Mouse (Mus musculus) spleen, adult 18-20 months (tissue): ENCODE data around the gene Chrna1.
"Not testable (repeated sequence)": the region's sequence is repeated elsewhere in the genome, so short reads cannot be mapped to it uniquely, and the experiment has no call there.

Experiments
- DNase-seq, 2 experiments: peaks; one replicate each; pipeline ENCODE4 v3.0.0; 2022; ENCODE audit warnings: mixed read lengths in 2 of 2

Chrna1 gene

DNA sequence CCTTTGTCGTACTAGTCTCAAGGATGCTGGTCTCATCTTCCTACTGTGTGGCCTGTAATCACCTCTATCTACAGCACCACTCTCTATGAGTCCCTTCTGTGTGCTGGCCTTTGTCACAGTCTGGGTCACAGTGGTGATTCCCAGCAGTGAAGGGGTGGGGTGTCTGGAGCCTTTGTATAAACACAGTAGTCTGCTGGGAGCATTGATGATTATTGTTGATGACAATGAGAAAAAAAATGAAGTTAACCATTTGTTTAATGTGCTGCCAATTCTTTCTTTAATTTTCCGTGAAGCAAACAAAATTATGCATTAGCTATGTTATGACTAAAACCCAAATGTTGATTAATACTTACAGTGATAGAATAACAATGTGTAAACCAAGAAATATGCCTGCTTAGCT lies 8.8 kb upstream of the Chrna1 start:
- no peak for DNase-seq

DNA sequence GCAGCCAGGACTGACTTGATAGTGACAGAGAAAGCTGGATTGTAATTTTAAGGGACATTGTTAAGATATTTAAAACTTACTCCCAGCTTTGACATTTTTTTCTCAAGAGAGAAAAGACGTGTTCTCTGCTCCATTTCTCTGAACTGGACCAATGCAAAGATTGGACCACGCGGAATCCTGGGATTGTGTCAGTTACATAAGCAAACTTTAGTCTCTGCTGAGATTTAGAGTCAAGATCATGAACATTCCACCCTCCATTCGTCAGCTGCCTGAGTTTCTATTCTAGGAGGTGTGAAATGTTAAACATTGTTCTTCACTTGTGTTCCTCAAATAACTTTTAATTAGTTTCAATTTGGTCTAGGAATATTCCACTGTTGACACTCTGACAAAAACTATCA lies 7.0 kb upstream of the Chrna1 start:
- no peak for DNase-seq

DNA sequence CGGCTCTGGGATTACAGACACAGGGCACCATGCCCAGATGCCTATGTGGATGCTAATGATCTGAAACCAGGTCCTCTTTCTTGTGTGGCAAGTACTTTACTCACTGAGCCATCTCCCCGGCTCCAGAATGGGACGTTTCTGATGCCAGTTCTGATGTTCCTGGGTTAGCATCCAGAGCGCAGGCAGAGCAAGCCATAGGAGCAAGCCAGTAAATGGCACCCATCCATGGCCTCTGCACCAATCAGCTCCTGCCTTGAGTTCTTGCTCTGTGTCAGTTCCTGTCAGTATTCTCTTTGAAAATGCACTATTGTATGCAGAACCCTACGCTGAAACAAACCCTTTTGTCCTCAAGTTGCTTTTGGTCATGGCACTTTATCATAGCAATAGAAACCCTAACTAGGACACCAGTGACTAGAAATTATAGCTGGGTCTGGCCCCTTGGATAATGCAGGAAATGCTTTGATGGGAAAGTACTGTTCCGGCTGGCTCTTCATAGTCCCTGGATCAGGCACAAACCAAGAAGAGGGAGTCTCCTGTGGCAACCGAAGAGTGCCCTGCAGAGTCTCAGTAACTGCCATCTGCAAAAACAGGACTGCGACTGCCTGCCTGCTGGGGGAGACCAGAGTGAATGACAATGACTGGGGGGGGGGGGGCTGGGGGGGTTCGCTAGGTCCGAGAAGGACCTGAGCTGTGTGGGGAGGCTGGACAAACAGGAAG lies 6.4 kb upstream of the Chrna1 start:
- no peak for DNase-seq

DNA sequence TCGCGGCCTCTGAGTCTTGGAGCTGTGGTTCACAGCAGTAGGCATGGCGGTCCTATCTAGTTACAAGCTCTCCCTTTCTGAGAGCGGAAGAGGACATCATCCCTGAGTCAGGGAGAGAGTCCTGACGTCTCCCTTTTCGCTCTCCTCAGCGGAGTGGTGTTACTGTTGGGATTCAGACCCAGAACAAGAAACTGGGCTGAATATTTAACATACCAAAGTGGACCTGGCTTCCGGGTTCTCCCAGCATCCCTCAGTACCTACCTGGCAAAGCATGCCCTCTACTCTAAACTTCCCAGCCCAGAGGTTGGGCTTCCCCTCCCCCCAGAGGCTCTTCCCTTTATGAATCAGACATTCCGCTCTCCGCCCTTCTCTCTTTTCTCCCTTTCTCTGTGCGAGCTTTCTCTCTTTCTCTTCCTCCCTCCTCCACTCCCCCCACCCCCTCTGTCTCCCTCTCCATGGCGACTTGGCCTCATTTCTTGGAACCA lies 5.3 kb upstream of the Chrna1 start:
- no peak for DNase-seq

DNA sequence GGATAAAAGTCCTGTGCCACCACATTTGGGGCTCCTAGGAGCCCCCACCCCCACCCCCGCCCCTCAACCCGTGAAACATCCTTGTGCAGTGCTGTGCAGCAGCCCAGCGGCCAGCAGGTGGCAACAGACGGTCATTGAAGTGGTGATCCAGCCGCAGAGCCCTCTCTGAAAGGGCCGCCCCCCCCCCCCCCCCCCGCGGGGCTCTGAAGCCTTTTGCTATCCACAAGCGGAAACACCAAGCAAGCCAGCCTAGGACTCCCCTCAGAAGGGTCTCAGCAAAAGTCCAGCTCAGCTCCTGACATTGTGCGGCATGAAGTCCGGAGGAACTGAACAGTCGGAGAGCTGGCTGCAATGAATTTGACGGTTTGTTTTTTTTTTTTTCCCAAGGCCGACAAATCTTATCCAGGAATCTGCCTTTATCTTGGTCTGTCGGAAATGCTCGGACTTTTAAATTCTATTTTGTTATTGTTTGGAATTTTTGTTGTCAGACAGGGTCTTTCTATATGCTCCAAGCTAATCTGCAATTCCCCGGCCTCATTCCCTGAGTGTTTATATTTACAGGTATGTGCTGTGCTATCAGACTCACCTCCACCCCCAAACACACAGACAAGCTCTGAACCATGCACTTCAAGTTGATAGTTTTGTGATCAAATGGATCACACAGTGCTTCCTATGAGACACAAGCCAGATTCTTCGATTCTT lies 4.7 kb upstream of the Chrna1 start:
- DNase-seq, result peak in 1 of 2 experiments; percentile 49

DNA sequence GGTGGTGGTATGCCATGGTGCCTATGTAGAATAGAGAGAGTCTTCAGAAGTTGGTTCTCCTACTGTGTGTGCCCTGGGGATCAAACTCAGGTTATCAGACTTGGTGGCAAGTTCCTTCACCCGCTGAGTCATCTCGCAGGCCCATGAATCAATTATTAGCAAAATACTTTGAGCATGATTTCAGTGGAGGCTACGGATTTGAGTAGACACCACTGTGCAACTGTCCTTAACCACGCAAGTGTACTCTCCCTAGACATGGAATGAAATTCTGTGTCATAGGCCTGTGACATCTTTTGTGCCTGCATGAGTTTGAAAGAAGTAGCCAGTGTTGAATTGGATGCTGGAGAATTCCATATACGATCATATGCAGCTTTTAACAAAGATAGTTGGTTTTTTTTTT lies 582 bp upstream of the Chrna1 start:
- no peak for DNase-seq

DNA sequence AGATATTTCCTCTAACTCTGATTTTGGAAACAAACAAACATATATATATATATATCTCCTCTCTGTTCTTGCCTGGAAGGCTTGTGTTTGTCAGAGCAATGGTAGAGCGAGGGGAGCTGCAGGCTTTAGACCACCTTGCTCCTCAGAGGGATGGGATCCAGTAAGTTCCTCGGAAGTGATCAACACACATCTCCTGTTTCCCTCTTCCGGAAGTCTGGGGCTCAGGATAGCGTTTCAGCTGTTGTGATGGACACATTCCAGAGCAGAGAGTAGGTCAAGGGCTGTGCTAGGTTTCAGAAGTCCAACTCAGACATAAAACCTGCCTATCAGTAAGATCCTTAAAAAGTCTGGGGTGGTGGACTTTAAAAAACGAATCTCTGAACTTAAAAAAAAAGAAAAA lies 970 bp downstream of the Chrna1 start:
- DNase-seq, result no peak

DNA sequence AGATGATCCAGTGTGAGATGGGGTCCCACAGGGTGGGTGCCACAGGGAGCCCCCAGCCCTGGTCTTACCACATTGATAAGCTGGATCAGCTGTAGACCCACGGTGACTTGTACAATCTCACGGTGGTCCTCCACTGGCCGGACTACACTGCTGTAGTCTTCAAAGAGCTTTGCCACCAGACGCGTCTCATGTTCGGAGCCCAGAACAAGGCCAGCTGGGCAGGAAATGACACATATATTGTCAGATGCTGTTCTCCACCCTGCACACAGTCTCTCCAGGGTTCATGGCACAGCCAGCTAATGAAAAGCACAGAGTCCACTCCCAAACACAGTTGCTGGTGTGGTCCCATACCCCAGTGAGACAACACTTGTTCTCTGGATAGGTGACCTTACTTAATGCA lies 5.7 kb downstream of the Chrna1 start:
- no peak for DNase-seq

DNA sequence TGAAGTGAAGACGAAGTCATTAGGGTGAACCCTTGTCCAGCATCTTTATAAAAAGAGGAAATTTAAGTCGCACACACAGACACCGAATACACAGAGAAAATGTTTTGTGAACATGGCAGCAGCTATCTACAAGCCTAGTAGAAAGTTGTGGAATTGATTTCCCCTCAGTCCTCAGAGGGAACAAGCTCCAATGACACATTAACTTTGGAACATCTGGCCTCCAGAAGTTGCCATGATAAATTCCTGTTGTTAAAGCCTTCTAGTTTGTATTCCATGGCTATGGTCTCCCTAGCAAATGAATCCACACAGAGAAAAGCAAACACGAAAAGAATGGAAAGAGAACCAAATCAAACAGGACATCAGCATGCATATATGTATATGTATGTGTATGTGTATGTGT lies 6.6 kb downstream of the Chrna1 start:
- DNase-seq, result no peak

DNA sequence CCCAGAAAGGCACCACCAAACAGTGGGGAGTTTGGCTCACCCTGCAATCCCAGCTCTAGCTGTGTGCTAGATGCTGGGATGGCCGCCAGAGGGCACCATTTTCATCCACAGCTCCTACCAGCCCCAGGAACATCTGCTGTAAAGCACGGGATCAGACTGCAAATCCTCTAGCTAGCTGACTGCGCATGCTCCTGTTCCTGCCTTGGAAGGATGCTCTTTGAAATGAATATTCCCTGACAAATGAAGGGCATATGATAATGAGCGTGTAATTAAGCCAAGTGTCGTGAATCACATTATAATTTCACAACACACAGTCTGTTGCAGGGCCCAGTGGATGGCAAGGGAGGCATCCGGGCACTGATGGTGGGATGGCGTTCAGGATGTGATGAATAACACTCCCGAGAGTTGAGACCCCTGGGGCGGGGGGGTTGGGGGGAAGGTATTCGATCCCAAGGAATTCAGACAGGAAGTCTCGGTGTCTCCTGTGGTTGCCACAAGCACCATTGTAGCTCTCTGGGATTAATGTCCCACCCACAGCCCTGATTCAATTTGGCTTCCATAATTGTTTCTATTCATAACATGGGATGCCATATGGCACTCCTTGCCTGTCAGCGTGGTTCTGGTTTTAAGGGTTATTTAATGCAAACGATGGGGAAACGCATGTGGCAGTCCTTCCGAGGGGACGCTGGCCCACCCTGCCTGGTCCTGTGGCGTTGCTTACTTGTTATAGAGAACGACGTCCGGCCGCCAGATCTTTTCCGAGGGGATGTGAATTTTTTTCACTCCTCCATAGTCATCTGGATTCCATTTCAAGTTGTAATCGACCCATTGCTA lies 7.4 kb downstream of the Chrna1 start:
- peak in 1 of 2 experiments; percentile 47 for DNase-seq

DNA sequence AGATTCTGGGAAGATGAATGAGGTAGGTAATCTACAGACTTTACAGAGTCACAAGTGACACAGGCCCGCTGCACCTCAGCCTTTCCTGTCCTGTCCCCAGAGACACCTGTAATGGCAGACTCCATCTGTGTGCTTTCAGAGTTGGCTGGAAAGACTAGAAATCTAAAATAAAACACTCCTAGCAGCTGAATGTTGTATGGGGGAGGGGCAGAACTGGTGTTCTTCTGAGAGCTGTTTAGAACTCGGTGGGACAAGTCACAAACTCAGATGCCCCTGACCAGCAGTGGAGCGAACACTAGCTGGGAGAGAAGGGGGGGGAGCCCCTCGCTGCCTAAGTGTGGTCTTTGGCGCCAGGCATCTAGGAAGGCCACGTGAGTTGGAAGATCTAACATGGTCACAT lies 8.2 kb downstream of the Chrna1 start:
- DNase-seq, result no peak

DNA sequence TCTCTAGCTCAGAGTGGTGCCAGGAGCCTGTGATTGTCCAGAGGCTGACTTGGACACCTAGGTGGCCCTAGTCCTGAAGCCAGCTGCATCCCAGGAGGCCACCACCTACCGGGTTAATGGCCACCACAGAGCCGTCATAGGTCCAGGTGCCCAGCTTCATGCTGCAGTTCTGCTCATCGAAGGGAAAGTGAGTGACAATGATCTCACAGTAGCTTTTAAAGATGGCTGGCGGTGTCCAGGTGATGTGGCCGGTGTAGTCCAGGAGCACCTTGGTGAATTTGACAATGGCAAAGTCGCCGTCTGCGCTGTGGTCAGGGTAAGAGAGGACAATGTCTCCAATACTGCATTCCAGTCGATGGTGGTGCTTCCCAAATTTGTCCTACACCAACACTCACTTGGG lies 8.8 kb downstream of the Chrna1 start:
- no peak for DNase-seq

DNA sequence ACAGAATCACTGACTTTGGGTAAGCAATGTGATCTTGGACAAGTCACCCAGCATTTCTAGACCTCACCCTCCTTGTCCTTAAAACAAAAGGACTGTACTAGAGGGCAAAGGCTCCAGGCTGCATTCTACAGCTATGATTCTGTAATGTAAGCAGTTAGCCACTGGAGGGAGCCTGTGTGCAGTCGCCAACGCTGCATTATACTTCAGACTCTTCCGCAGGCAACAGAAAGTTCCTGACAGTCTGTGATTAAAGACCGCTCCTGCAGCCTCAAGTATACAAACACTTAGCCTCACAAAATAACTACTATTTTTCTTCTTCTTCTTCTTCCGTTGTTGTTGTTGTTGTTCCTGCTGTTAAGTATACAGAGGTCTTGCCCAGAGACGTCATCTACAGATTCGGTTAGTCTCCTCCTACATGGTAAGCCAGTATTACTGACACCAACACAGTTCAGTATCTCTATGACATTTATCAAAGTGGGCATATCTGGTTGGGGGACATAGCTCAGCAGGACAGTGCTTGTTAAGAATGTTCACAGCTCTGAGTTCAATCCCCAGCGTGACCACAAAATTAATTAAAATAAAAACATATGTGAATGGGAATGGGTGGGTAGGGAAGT lies 13.0 kb downstream of the Chrna1 start:
- DNase-seq, result peak in 1 of 2 experiments; percentile 54

DNA sequence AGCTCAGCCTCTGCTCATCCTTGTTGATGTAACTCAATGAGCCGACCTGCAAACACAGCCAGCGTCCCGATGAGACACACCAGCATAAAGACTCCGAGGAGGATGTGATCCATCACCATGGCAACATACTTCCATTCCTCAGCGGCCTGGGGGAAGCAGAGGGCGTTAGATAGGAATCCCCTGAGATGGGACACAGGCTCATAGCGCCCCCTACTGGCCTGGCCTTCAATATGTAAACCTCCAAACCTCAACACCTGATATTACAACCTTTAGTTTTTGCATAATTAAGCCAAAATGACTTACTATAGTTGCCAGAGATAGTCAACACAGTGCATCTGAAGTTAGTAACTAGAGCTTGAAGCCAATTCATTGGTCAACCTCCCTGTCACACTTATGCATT lies 14.0 kb downstream of the Chrna1 start:
- DNase-seq, result peak in 1 of 2 experiments; percentile 42

DNA sequence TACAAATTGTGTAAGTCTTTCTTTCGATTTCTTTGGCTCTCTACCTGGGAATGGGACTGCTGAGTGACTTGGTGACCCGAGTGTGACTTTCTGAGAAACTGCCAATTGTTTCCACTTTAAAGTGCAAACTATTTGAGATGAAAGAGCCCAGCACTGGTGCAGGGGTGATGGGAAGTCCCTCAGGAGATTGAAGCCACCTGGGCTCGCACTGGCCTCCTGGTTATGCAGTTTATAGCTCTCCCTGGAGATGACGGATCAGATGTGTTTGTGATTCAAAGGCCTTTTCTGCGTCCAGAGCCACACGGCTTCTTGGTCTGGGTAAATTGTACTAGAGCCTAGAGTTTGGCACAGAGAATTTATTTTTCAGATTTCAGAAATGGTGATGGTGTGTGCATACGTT lies 16.4 kb downstream of the Chrna1 start:
- no peak for DNase-seq

DNA sequence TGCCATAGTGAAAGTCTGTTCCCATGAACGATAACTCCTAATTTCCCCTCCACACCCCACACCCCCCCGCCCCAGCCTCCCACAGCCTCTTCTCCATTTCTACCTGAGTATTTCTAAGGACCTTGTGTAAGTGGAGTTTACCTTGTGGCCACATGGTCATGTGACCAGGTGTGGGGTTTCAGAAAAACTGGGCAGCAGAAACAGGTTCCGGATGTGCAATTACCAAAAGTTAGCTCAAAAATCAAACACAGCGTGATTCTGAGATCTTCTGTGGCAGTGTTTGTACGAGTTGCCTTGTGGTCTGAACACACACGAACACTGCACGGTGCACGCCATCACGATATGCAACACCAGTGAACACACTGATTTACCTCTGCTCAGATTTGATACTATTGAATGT lies 17.5 kb downstream of the Chrna1 start:
- no peak for DNase-seq

DNA sequence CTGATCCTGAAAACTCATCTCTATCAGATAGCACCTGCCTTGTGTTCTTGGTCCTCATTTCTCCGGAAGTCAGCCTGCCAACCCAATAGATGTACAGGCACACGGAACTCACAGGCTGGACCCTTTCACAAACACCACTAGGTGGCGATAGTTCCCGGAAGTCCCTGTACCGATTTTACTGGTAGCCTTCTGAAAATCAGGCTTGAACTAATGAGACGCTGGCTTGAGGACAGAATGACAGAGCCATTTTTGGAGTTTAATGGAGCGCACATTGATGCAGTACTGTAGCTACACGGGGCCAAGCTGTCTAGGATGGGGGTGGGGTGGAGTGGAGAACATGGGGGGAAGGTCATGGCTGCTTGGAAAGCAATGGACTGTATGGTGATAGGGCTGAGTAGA lies 18.5 kb downstream of the Chrna1 start:
- DNase-seq, result peak in 1 of 2 experiments; percentile 34

DNA sequence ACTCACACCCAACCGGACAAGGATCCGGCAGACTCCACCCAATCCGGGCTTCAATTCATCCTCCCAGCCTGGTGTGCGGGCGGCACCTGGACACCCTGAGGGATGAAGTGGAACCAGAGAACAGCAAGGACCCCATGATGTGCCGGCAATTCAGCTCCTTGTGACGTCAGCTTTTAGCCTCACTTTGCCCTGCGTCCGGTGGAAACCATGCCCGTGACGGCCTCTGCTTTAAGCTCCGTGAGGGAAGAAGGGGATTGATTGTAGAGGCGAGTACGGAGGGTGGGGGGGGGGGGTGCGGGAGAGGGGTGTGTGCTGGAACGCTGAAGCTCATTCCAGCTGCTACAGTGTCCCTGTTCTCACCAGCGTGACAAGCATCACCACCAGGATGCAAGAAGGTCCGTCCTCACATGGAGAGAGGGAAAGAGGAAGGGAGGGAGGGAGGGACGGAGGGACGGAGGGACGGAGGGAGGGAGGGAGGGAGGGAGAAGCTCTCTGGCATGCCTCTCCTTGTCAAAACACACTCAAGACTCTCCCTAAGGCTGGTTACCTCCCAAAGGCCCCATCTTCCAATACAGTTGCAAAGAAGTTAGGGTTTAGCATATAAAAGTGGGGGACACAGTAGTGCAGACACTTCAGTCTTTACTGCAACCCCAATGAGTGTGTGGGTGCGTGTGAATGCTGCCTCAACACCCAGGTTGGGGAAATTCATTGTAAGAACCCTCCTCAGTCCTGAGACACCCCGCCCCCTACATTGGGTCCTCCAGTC lies 19.1 kb downstream of the Chrna1 start:
- DNase-seq, result no peak

DNA sequence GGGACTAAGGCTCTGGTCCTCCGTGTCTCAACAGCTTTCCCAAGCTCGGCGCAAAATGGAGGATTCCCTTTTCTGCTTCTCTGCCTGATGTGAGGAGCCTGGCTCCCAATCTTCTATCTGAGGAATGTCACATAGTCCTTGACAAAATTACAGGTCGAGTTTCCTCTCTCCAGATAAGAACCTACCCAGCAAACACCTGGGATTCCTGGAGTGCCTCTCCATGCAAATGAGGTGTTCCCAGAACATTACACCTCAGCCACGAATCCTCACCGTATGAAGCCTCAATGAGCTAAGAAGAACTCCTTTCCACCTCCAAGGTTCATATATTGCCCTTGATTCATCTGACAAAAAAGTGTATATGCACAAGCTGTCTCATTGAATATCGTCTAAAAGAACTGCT lies 19.7 kb downstream of the Chrna1 start:
- no peak for DNase-seq

DNA sequence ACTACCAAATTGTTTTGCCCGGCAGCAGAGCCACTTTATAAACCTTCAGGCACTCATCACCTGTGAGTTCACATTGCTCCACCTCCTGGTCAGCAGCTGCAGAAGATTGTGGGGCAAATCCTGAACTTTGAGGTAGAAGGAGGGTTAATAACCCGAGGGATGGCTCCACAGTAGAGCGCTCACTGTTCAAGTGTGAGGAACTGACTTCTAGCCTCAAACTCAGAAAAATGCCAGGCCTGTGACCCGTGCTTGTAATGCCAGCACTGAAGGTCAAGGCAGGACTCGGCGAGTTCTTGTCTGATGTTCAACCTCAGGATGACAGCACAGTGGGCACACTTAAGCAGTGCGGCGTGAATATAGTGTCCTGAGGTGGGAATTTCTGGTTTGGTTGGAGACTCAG lies 22.2 kb downstream of the Chrna1 start:
- DNase-seq, result no peak

DNA sequence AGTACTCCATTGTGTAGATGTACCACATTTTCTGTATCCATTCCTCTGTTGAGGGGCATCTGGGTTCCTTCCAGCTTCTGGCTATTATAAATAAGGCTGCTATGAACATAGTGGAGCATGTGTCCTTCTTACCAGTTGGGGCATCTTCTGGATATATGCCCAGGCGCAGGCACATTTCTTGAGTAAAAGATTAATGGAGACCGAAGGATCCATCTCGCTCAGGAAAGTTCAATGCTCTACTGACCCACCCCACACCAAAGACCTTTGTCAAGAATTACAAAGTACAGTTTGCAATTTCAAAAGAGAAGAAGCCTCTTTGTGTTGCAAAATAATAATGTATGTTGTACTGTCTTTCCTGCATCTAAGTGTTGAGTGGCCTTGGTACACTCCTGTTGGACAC lies 23.1 kb downstream of the Chrna1 start:
- DNase-seq, result not testable (repeated sequence)

DNA sequence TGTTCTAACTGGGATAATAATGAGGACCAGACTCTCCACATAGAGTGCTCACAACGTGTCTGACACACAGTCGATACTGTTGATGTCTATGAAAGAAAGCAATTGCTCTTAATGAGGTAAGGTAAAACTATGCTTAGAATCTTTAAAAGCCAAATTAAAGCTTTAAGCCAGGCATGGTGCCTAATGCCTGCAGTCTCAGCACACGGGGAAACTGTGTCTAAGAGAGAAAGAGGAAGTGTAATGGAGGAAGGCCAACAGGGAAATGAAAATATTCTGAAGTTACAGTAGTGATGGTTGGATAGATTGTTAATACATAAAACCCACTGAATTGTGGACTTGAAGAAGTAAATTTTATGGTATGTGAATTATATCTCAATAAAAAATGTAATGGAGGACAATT lies 25.7 kb downstream of the Chrna1 start:
- DNase-seq, result no peak
